Mouse (Mus musculus) left cerebral cortex, adult 11 months (tissue): ENCODE results near the gene Clba1.
"Not testable (repeated sequence)": the region's sequence is repeated elsewhere in the genome, so short reads cannot be mapped to it uniquely, and the experiment has no call there.

Experiments used
- DNase-seq: peaks from one replicate; pipeline ENCODE4 v3.0.0; 2022; ENCODE audit warnings: low spot score

Clba1 gene

DNA sequence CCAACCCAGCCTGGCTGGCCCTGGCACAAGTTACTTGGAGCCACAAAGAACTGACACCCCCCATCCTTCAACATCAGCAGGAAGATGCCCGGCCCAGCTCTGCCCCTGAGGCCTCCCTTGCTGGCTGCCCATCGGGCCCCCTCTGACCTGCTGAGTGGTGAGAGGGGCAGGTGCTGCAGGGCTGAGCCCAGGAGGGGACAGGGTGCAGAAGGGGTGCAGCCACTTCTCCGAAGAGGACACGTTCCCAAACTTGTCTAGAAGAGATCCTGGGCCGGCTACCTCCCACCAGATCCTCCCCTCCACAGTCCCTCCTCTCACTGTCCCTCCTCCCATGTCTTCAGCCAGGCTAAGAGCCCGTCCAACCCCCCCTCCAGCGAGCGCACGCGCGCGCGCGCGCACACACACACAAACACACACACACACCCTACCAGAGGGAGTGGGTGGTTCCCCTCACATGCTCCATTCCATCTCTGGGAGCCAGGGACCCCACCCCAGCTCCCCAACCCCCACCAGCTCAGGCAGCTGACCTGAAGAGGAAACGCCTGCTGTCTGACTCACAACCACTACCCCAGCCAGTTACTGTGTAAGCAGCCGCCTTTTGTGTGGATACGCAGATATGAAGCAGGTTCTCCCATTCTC, 13.2 kb upstream of the Clba1 start:
- DNase-seq: no peak

DNA sequence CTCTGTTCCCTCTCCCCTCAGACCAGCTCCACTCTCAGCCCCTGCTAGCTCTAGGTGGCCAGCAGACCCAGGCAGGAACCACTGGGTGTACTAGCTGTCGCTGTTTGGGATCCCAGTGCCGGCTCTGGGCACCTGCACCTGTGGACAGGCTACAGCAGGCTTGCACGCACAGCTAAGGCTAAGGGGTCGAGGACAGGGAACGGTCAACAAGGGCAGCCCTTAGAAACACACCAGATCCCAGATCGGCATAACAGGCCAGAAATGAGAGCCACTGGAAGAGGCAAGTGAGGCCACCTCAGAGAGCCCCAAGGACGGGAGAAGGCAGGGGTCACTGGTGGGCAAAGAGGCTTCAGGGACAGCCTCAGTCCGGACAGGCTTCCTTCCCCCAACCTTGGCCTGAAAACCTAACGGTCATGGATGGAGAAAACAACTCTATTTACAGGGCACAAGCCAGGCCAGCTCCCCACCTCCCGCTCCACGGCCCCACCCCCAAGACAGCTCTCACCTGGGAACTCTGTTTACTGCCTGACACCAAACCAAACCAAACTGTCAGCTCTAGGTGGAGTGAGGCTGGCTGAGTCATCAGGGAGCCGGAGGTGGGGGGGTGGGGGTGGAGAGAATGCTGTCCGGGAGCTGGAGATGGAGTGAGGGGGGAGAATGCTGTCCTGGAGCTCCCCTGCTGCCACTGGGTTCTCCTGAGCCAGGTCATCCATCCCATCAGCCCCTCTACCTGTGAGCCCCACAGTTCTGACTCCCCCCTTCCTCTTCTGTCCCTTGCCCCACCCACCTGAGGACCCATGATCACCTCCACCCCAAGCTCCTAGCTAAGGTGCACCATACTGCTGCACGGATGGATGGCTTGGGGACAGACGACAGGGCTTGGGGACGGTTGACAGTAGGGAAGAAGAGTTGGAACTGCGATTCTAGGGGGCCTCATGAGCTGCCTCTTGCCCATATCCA, 11.9 kb upstream of the Clba1 start:
- no peak for DNase-seq

DNA sequence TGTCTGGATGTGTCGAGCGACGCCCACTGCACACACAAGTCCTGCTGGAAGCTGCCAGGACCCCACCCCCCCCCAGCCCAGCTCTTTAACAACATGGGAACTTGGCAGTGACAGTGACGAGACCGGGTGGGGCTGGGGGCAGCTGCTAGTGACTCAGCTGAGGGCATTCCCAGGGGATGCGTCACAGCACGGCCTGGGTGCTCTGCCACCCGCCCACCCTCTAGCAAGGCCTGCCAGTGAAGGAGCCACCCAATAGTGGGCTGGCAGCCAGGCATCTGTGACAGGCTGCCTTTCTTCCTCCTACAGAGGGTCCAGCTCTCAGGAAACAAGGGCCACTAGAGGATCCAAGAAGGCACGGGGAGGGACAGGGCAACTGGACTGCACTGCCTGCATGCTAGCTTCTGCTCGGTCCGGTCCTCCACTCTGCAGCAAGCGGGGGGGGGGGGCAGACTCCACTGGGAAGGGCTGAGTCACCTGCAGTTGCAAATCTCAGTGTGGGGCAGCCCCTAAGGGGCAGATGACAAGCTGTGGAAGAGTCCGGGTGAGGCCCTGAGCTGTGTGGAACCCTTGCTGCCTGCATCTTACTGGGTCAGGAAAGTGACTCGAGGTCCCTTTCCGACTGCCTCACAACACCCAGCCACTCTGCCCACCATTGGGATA, 10.9 kb upstream of the Clba1 start:
- peak; percentile 55 for DNase-seq

DNA sequence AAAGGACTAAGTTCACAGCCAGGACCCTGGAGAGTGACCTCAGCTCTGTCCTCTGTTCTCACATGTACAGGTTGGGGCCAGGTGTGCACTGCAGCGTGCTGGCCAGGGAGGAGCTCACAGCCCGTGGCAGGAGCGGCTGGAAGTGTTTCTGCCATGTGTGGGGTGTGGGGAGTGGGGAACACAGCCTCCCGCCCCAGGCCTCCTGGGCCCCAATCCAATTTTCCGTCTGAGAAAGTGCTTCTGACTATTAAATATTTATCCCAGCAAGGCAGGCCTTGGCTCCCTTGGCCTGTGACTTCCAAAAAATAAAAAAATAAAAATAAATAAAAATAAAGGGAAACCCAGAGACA, 10.4 kb upstream of the Clba1 start:
- DNase-seq: no peak

DNA sequence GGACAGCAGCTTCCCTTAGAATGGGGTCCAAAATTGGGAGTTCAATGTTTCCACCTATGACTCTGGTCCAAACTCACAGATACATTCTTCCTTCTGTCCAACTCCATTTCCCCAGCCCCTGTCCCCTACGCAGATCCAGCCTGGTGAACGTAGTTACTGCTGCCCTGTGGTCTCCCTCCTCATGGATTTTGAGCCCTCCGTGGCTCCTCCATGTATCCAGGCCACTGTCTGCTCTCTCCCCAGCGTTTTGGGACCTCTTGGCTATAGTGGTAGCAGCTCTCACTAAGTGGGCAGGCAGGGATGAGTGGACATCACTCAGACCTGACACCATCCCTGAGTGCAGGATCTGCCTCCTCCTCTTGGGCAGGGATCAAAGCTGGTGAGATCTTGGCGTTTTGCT, 10.0 kb upstream of the Clba1 start:
- DNase-seq: no peak

DNA sequence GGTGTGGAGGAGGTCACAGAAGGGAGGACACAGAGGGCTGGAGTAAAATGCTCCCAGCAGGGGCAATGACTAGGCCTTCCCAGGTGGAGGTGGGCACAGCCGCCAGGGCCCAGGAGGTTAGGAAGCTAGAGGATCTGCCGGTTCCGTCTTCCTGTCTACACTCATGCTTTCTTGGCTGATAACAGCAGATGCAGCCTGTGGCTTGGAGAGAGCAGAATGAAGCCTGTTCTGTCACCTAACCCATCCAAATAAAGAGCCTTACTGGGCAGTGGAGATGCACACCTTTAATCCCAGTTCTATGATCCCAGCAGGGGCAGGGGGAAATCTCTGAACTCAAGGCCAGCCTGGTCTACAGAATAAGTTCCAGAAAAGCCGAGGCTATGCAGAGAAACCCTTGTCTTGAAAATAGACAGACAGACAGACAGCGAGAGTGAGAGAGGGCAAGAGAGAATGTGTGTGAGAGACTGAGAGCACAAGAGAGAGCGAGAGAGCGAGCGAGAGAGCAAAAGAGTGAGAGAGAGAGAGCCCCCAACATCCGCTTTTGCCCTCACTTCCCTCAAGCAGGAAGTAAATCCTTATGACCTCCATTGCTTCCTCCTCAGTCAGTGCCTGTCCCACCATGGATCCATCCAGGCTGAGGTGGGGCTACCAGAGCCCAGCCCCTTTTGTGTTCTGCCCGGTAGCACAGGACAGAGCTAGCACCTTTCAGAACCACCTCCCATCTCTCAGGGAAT, 9.3 kb upstream of the Clba1 start:
- no peak for DNase-seq

- no peak for DNase-seq
Observed at GRCm38 (mm10) chr12:112800476-112800875, 8.3 kb upstream of the Clba1 start.

GRCm38 (mm10) chr12:112801864-112802846, 6.6 kb upstream of the Clba1 start, which contains the start of gene Ahnak2:
TSS of gene Ahnak2 (minus strand) at chr12:112802657.
- DNase-seq: no peak

DNA sequence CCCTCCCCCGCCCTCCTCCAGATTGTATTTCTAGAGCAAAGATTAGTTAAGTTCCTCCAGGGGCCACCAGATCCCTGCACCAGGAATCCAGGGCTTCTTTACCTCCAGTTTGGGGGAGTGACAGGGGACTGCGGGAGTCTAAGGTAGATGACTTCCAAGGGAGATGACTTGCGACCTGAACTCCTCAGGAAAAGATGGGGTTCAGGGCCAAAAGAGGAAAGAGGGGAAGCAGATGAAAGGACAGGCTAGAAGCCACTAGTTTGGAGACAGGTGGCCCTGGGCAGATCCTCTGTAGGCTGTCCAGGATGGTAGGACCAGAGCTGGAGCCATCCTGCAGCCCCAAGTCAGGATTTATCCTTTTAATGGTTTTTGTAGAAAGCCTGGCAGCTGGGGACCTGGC, 5.8 kb upstream of the Clba1 start:
- no peak for DNase-seq

DNA sequence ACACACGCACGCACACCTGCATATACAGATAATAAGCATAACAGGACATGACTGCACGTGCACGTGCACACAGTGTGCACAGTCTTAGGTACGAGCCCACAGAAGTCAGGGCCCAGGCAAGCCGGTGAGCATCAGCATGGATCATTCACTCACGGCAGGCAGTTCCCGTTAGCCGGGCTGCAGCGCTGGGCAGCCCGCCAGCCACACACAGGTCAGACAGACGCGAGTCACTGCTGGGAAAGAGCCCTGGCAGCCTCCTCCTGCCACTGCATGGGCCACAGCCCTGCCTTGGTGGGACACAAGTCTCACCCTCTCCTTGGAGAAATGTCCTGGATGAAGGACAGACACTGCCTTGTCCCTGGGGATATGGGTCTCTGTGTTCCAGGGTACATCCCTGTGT, 4.7 kb upstream of the Clba1 start:
- DNase-seq: no peak

GRCm38 (mm10) chr12:112806044-112806443, 2.7 kb upstream of the Clba1 start:
- DNase-seq: no peak

DNA sequence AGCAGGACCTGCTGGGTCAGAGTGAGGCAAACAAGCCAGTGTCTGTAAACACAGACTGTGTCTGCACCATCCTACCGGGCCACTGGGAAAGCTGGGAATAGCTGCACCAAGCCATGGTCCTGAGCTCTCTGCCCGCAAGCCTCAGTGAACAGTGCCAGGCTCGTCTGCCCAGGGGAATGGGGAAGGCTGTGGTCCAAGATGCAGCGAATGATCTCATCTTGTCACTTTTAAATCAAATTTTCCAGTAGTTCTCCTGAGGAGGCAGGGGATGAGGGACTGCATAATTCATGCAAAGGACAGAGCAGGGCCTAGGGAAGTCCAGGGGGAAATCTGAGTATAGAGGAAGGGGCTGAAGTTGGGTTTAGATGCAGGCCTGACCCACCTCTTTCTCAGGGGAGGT, 941 bp upstream of the Clba1 start:
- DNase-seq: no peak

GRCm38 (mm10) chr12:112808212-112808586, 538 bp upstream of the Clba1 start:
- no peak for DNase-seq

- no peak for DNase-seq
Observed at GRCm38 (mm10) chr12:112809641-112810040, 904 bp downstream of the Clba1 start.

DNA sequence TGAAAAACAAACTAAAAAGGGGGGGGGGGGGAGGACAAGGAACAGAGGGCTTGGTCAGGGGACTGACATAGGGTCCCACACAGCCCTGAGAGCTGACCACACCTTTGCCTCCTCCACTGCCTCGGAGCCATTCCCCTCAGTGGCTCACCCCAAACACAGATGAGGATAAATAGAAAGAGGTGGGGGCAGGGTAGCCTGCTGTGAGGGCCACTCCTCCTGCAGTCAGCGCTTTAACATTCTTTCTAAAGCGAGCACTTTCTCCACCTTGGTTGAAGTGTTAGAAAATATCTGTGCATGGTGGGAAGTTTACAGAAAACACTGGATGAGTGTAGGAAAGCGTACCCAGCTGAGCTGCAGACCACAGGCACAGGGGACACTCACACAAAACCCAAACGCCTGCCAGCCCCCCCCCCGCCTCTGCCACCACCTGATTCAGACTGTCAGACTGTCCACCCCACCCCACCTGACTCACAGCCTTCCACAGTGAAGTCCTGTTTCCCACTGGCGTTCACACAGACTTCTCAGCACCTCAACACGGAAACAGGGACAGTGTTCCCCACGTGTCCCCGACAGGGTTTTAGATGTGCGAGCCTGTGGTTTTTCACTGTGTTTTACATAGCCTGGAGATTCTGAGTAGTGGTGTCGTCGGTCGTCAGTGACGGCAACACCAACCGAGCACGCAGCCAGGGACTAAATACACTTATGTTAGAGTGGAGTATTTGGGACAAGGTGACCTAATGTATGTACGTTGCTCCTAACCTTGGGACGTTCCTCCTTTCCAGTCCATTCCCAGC, 1.6 kb downstream of the Clba1 start:
- DNase-seq: no peak

GRCm38 (mm10) chr12:112813370-112813769, 4.6 kb downstream of the Clba1 start:
- no peak for DNase-seq

GRCm38 (mm10) chr12:112814682-112815470, 6.1 kb downstream of the Clba1 start:
- DNase-seq: no peak

DNA sequence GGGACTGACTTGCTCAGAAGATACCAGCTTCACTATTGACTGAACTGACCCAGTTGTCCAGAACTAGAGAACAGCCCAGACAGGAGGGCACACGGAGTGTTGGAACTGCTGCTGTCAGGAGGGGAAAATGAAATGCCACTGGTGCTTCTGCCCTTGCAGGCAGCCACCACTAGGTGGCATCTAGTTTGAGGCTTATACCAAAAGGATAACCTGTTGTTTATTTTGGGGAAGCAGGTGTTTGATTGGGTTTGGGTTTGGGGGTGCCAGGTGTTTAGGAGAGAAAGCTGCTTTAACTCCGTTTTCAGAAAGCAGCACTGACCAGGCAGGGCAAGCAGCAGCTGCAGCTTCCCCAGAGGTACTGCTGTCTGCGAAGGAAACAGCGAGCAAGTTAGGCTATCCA, 7.6 kb downstream of the Clba1 start:
- no peak for DNase-seq

GRCm38 (mm10) chr12:112816866-112817265, 8.1 kb downstream of the Clba1 start:
- not testable (repeated sequence) for DNase-seq
